Mouse (Mus musculus) limb, embryonic 14.5 days (tissue): ENCODE data around the gene 9930111J21Rik1. TPM values are rescaled to one million over a fixed set of nuclear protein-coding genes. Genes with fewer than 3 reads are reported as not detected.
"Not testable (repeated sequence)": the region's sequence is repeated elsewhere in the genome, so short reads cannot be mapped to it uniquely, and the experiment has no call there.

Experiments used
- ATAC-seq: fragments of 200-750 bp; cut with Nextera tagmentation; 2 replicates; pipeline ENCODE4 v1.8.0; 2017; ENCODE audit warnings: low read depth, moderate number of reproducible peaks, moderate TSS enrichment; ENCODE audit not compliant: low FRiP score
- DNase-seq: peaks from one replicate; pipeline ENCODE4 v3.0.0-alpha.2; 2015; ENCODE audit warnings: low spot score
- H3K27ac ChIP-seq: fragments of 300-500 bp; sonication (generic); replicated peaks from 2 replicates; pipeline ENCODE4 v1.5.1; 2014; ENCODE audit warnings: low read depth, mild to moderate bottlenecking, low read length, moderate library complexity, mixed read lengths
- H3K27me3 ChIP-seq: fragments of 300-500 bp; sonication (generic); 2 replicates; pipeline ENCODE4 v1.6.1; 2014; ENCODE audit warnings: low read length, mixed read lengths; ENCODE audit not compliant: control insufficient read depth, insufficient read depth
- H3K36me3 ChIP-seq: fragments of 300-500 bp; sonication (generic); 2 replicates; pipeline ENCODE4 v1.6.1; 2014; ENCODE audit warnings: mild to moderate bottlenecking, low read length, moderate library complexity, mixed read lengths; ENCODE audit not compliant: control insufficient read depth, insufficient read depth
- H3K4me1 ChIP-seq: fragments of 300-500 bp; sonication (generic); 2 replicates; pipeline ENCODE4 v1.6.1; 2014; ENCODE audit warnings: antibody characterized with exemption, low read length, mixed read lengths; ENCODE audit not compliant: control insufficient read depth, insufficient read depth
- H3K4me2 ChIP-seq: fragments of 300-500 bp; sonication (generic); replicated peaks from 2 replicates; pipeline ENCODE4 v1.6.1; 2014; ENCODE audit warnings: low read depth, mild to moderate bottlenecking, low read length, moderate library complexity; ENCODE audit not compliant: severe bottlenecking
- H3K4me3 ChIP-seq: fragments of 300-500 bp; sonication (generic); replicated peaks from 2 replicates; pipeline ENCODE4 v1.5.1; 2014; ENCODE audit warnings: low read length
- H3K9ac ChIP-seq: fragments of 300-500 bp; sonication (generic); 2 replicates; pipeline ENCODE4 v1.6.1; 2014; ENCODE audit warnings: mild to moderate bottlenecking, low read depth, low read length, moderate library complexity; ENCODE audit not compliant: severe bottlenecking
- H3K9me3 ChIP-seq: fragments of 300-500 bp; sonication (generic); 2 replicates; pipeline ENCODE4 v1.6.1; 2016; ENCODE audit warnings: low read length; ENCODE audit not compliant: control insufficient read depth
- POLR2A ChIP-seq: fragments of 200-500 bp; IDR thresholded peaks from 2 replicates; pipeline ENCODE4 v1.8.0; 2012; ENCODE audit warnings: inconsistent platforms, mild to moderate bottlenecking, moderate library complexity, borderline replicate concordance; ENCODE audit not compliant: insufficient read depth, insufficient read length; ENCODE audit errors: extremely low read depth
- WGBS: fragments of 180-500 bp; shearing (Covaris S2); extraction: QIAGEN DNeasy Blood & Tissue Kit; methylation state at CpG from one replicate; pipeline ENCODE4 v1.1.7; 2014; 5-methylcytosine and 5-hydroxymethylcytosine counted together
- polyA plus RNA-seq, 2 experiments: library from polyadenylated mRNA; depleted of rRNA in 1 of 2; stranded (reverse) in 1 of 2; unstranded in 1 of 2; fragments of >200 nt; fragmentation: Nextera tagmentation in 1 of 2; extraction: Ambion mirVana in 1 of 2; gene quantifications; 2 replicates each; pipeline versions ENCODE4 v1.2.1 to v1.2.3; 2012 to 2014

9930111J21Rik1 gene
- polyA plus RNA-seq, 2 experiments = 0.11 to 0.36 TPM

DNA sequence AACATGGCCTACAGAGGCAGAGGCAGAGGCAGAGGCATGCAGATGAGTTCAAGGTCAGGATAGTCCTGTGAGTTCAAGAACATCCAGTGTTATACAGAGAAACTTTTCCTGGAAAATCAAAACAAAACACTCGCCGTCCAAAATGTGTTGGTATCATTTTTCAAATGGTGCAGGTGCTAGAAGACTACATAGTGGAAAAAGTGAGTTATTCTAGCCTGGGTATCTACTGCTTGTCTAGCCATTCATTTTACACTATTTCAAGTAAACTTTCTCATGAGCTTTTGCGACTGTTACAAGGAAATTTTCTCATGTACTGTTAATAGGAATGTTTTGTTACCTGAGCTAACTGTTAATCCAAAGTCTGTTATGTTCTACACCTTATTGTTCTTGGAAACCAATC is 60.8 kb downstream of the 9930111J21Rik1 start:
- no peaks in the 10 kb centered on the region for H3K9me3 ChIP-seq
- WGBS = 85% methylated on average over 3 of the region's 3 CpGs
- ATAC-seq (no peak), DNase-seq (no peak)
- H3K4me2 ChIP-seq = no peak overlapping the region
- H3K27ac ChIP-seq = no peak overlapping the region
- H3K4me3 ChIP-seq = no peak overlapping the region
- no peak overlapping the region for H3K9ac ChIP-seq
- H3K27me3 ChIP-seq = no peaks in the 10 kb centered on the region
- H3K4me1 ChIP-seq = no peaks in the 10 kb centered on the region
- no peaks in the 10 kb centered on the region for H3K36me3 ChIP-seq
- no peak for TF ChIP-seq POLR2A

DNA sequence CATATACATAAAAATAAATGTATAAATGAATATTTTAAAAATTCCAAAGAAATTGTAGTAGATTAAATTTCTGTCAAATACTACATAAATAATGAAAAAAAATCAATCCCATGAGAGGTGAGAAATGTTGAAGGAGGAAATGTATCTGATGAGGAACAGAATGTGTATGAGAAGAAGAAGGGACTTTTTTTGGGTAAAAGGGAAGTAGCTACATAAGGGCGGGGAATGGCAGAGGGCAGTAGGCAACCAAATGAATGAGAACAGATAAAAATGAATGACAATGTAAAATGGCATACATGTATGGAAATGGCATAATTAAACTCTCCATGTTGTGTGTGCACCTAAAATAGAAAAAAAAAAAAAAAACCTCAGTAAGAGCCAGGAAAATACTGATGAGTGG is 65.6 kb downstream of the 9930111J21Rik1 start:
- ATAC-seq (no peak), DNase-seq (no peak)
- Histone ChIP-seq H3K27me3 (no peaks in the 10 kb centered on the region), H3K4me2 (no peak overlapping the region), H3K9ac (no peak overlapping the region), H3K36me3 (no peaks in the 10 kb centered on the region), H3K4me1 (no peaks in the 10 kb centered on the region), H3K27ac (no peak overlapping the region), H3K4me3 (no peak overlapping the region), H3K9me3 (no peaks in the 10 kb centered on the region)
- no peak for TF ChIP-seq POLR2A
- 91% methylated on average over 1 of the region's 1 CpGs for WGBS

DNA sequence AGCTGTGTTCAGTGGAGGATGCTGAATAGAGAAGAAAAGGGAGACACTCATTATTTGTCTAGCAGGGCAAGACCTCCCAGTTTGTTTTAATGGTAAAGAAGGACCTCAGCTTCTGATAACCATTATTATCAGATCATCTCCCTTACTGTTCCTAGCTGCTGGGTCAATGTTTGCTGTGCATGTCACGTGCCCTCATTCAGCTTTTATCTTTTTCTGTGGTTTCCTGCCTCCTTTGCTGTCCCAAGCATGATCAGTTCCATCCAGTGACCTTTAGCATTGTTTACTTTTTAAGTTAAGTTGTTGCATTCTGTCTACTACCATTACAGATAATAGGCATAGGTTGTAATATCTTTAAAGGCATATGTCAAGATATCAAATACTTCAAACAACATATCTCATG is 70.7 kb downstream of the 9930111J21Rik1 start:
- Histone ChIP-seq H3K27ac (no peak overlapping the region), H3K36me3 (no peaks in the 10 kb centered on the region), H3K4me3 (no peak overlapping the region), H3K4me1 (no peaks in the 10 kb centered on the region), H3K27me3 (no peaks in the 10 kb centered on the region), H3K9ac (no peak overlapping the region), H3K4me2 (no peak overlapping the region), H3K9me3 (no peaks in the 10 kb centered on the region)
- no peak for TF ChIP-seq POLR2A
- ATAC-seq (no peak), DNase-seq (no peak)
- 79% methylated on average over 1 of the region's 1 CpGs for WGBS

DNA sequence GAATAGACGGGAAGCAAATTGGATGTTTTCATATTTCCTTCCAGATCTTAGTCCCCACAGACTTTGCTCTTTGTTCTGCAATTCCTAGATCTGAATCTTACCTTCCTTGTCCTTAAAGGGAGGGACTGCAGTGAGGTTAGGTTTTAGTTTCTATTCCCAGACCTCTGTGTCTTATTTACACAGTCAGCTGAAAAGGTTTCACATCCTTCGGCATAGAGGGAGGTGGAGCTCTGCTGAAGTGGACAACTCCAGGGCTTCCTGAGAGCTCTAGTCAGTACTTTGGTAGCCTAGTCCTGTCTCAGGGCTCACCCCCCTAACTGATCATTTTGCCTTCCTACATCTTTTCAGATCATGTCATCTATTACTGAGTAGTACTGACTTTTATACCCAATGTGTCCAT is 77.2 kb downstream of the 9930111J21Rik1 start, which contains the start of gene Gm5431:
TSS of gene Gm5431 (minus strand) at position 194 of the 400 bp plus-strand sequence.
- H3K4me2 ChIP-seq = no peak within 1 kb of the TSS
- no peaks in the 10 kb centered on the region for H3K36me3 ChIP-seq
- no peak for TF ChIP-seq POLR2A
- H3K27me3 ChIP-seq = no peaks in the 10 kb centered on the region
- no peak for DNase-seq
- H3K9me3 ChIP-seq = no peaks in the 10 kb centered on the region
- ATAC-seq = no peak
- H3K27ac ChIP-seq = no peak within 1 kb of the TSS
- H3K4me1 ChIP-seq = no peaks in the 10 kb centered on the region
- H3K9ac ChIP-seq = no peak within 1 kb of the TSS
- no peak within 1 kb of the TSS for H3K4me3 ChIP-seq
- 73% methylated on average over 2 of the region's 2 CpGs for WGBS

DNA sequence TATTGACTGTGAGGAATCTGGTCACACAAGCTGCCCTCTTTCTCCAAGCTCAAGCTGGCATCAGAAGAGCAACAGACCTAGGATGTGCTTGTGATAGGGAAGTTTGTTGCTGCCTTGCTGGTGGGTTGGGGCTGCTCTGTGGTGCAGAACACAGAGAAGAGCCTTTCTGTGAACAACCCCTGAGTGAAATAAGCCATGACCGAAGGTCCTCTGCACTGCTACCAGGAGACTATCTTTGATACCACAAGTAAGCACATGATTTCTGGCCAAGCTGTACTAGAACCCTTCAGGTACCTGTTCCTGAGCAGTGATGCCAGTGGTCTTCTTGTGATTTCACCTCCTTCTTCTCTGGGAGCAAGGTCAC is 77.6 kb downstream of the 9930111J21Rik1 start:
- not testable (repeated sequence) for ATAC-seq, DNase-seq, H3K4me2 ChIP-seq, H3K4me1 ChIP-seq, H3K36me3 ChIP-seq, H3K9me3 ChIP-seq, H3K4me3 ChIP-seq, H3K27me3 ChIP-seq, H3K9ac ChIP-seq, H3K27ac ChIP-seq
- 82% methylated on average over 1 of the region's 1 CpGs for WGBS

DNA sequence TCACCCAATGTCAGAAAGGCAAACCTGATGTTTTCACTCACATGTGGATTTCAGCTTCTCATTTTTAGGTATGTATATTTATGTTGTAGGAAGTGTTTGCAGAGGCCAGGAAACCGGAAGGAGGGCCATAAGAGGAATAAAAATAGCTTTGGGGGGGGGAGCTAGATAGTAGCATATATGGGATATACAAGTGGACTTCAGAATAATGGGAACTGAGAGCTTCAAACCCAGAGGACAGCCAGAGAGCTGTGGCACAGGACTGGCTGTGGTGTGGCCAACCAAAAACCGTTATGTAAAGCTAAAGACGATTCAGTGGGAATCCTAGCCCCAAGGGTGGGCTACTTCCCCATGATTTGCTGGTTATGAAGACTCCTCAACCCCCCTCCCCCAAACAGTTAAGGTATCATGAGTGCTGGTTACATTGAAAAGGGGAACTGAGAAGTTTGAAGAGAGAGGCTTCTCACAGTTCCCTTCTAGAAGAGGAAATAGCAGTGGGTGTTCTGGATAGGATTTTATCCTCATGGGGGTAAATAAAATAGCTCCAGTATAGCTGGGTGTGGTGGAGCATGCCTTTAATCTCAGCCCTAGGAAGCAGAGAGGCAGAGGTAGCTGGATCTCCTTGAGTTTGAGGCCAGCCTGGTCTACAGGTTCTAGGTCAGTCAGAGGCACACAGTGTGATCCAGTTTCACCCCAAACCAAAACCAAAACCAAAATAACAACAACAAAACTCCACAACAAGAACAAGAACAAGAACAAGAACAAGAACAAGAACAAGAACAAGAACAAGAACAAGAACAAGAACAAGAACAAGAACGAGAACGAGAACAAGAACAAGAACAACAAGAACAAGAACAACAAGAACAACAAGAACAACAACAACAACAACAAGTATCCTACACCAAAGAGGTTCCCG is 78.3 kb downstream of the 9930111J21Rik1 start:
- H3K9ac ChIP-seq, H3K4me1 ChIP-seq, H3K27ac ChIP-seq, ATAC-seq, H3K4me3 ChIP-seq, DNase-seq, H3K36me3 ChIP-seq, H3K9me3 ChIP-seq, H3K4me2 ChIP-seq, H3K27me3 ChIP-seq: not testable (repeated sequence)
- WGBS = 78% methylated on average over 6 of the region's 6 CpGs
